Mouse (Mus musculus) heart, postnatal 25 days (tissue): ENCODE data around the gene Bmf. TPM values are rescaled to one million over a fixed set of nuclear protein-coding genes. Genes with fewer than 3 reads are reported as not detected.
A peak's percentile ranks its signal among the peaks of the same experiment; 100 is the strongest.

Source experiments
- DNase-seq: peaks from one replicate; pipeline ENCODE4 v3.0.0; 2022; ENCODE audit warnings: low spot score
- intact Hi-C: fragments of 180-260 bp; cut with DNase I; formaldehyde crosslinking; loops from one replicate; pipeline ENCODE4 v1.15.1; 2025
- total RNA-seq, 2 experiments: library from RNA; stranded (reverse); gene quantifications; 2 replicates each; pipeline ENCODE4 v1.2.3; 2021

The Bmf gene
- total RNA-seq, 2 experiments from 2014 or later = 7.3 to 11.5 TPM

GRCm38 (mm10) chr2:118523163-118523730 is 26.2 kb downstream of the Bmf start:
- intact Hi-C loops = no loop called here
- no peak for DNase-seq

DNA sequence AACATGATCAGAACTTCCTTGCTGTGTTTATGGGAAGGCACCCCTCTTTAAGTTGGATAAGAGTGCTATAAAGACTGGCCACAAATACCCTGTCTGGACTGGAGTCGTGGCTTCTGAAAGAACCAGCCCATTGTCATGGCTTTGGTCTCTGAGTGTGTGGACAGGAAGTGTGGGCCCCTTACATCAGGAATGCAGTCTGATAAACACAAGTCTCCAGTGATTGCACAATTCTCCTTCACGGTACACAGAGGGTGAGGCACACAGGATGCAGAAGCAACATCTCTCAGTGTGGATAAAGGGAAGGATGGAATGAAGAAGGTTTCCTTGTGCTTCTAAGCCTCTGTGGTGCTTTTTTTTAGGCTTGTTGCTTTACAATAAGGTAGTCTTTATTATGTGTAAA is 27.2 kb downstream of the Bmf start:
- intact Hi-C loops = no loop called here
- DNase-seq = no peak

DNA sequence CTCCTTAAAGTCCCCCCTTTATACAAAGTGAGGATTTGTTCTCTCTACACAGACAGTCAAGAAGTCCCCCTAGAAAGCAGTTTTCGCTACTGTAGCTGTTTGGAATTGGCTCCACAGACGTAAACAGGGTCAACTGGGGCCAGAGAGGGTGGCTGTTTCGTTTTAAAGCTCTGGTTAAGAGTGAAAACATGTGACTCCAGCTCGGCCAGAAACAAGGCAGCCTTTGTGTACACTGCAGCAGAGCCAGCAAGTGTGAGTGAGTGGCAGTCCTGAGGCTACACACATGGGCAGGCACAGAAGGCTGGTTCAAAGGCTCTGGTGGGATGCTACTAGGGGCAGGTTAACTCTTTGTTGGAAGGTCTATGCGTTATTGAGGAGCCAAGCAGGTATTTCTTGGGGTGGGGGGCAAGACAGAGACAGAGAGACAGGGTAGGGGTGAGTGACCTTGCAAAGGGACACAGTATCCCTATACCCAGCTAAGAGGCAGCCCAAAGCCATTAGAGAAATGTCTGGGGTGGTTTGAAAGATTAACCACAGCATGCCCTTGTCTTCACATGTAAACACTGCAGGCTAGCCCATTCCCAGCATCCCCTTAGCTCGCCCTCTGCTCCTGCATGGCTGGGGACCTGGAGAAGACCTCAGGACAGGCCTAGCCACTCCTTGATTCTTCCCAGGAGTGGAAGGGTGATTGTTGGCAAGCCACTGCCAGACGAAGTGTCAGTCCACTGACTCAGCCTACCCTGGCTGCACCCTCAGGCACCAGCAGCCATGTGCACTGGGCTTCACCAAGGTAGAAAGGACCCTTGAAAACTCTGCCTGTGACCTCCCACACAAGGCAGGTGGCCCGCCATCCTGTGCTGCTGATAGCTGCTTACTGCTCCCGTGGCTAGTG is 29.2 kb downstream of the Bmf start:
- intact Hi-C loops = no loop called here
- DNase-seq = peak; percentile 53

DNA sequence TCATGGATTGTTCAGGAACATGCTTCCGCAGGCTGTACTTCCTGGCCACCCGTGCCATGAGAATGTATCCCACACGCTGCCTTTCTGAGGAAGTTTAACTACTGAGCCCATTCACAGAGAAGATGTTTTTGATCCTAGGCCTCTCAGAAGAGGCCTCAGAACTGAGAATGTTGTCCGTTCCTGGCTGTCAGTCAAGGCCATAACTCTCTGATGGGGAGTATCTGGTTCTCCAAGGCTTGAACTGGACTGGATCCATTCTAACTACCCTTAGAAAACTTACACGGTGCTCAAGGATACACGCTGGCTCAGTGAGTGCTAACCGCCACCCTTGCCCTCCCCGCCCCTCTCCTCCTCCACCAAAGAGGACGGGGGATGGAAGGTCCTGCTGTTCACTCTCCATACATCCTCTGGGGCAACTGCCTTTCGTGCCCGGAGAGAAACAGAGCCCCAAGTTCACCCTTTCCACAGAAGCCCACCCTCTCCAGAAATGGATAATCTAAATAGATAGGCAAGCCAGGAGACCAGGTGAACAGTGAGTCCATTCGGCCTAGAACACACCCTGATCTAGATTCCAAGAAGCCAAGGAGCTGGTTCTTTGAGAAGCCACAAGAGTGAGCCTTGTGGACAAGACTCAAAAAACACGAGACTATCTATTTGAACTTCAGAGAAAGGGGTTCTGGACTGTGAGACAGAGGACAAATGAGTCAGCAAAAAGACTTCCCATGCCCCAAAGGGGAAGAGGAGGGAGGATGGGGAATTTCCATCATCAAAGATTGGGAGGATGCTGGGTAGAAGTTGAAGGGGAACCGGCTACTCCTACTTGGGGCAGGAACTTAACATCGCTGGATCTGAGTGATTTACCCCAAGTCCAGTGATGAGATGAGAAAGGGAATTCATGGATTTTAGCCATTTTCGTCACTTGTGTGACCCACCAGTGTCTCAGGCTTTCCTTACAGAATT is 36.8 kb downstream of the Bmf start:
- no peak for DNase-seq
- intact Hi-C loops = loop anchor here (5.0 kb wide), 1 partner anchor 35 kb away; the partner anchor contains the start of gene Bmf

DNA sequence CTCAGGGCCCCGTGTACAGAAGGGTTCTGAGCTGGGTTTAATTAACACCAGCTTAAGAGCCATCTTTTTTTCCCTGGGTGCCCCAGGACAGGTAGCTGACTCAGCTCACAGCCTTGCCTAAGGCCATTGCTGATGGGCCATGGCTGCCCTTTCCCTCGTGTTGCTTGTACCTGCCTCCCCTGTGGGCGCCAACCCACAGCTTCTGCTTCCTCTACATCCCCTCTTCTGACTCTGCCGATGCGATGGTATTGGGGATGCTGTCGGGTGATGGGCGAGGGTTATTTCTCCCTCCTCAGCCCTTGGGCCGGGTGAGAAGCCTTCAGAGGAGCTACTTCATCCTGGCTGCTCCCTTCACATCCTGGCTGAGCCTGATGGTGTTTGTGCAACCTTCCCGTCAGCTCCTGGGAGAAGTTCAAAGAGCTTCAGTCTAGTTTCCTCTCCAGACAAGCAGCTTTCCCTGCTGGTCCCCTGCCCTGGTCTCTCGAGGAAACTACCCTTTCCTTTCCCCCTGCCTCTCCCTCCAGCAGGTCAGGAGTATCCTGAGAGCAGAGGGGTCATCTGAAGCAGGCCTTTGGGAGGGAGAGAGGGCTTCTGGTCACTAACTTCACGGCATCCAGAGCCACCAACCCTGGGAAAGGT is 37.6 kb downstream of the Bmf start:
- intact Hi-C loops = loop anchor here (5.0 kb wide), 1 partner anchor 35 kb away; the partner anchor contains the start of gene Bmf
- no peak for DNase-seq

GRCm38 (mm10) chr2:118510447-118511310 is 38.8 kb downstream of the Bmf start:
- intact Hi-C loops = loop anchor here (5.0 kb wide), 1 partner anchor 37 kb away; the partner anchor contains the start of gene Bmf

DNA sequence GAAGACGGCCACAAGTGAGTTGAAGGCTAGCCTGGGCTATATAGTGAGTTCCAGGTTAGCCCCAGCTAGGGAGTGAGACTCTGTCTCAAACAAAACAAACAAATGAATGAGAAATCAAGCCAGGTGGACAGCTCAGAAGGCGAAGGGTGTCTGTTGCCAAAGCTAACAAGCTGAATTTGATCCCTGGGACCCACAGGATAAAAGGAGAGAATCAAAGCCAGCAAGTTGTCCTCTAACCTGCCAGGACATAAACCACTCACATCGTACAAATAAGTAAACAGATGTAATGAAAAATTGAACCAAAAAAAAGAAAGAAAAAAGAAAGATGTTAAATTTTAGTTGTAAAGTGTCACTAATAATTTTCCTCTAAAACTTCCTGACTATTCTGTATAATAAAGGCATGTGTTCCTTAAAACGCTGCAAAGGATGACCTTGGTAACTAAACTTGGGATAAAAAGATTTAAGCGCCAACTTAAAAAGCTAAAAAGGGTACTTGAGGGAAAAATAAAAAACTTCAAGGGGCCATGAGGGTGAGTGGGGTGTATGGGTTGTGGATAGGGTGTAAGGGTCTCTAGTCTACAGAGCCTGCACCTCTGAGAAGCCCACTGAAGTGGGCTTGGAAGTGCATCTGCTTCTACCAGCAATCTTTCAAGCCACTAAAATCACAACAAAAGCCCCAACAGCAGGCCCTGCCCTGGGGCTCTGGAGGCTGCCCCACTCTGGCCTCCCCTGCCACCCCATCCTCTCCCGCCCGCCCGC is 39.6 kb downstream of the Bmf start:
- DNase-seq = no peak
- intact Hi-C loops = loop anchor here (5.0 kb wide), 1 partner anchor 37 kb away; the partner anchor contains the start of gene Bmf

More at GRCm38 (mm10) chr2:118510447-118511310, 38.8 kb downstream of the Bmf start:
- peak; percentile 77 for DNase-seq

GRCm38 (mm10) chr2:118507126-118507525 is 42.4 kb downstream of the Bmf start:
- intact Hi-C loops = no loop called here
- DNase-seq = no peak

DNA sequence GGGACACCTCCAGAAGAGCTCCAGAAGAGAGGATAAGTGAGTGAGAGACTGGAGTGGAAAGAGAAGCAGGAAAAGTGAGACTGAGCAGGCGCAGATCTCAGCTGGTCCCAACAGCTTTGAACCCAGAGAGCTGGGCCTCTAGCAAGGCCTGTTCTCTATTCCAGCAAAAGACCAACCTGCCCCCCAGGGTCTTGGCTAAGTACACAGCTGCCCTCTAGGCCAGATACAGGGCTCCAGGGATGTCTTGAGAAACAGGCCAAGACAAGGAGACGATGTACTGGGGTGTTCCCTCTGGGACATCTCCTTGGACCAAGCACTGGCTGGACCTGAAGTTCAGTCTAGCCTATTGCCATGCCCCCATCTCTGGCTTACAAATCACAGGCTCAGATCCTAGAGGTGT is 49.3 kb downstream of the Bmf start:
- DNase-seq = no peak
- intact Hi-C loops = no loop called here

DNA sequence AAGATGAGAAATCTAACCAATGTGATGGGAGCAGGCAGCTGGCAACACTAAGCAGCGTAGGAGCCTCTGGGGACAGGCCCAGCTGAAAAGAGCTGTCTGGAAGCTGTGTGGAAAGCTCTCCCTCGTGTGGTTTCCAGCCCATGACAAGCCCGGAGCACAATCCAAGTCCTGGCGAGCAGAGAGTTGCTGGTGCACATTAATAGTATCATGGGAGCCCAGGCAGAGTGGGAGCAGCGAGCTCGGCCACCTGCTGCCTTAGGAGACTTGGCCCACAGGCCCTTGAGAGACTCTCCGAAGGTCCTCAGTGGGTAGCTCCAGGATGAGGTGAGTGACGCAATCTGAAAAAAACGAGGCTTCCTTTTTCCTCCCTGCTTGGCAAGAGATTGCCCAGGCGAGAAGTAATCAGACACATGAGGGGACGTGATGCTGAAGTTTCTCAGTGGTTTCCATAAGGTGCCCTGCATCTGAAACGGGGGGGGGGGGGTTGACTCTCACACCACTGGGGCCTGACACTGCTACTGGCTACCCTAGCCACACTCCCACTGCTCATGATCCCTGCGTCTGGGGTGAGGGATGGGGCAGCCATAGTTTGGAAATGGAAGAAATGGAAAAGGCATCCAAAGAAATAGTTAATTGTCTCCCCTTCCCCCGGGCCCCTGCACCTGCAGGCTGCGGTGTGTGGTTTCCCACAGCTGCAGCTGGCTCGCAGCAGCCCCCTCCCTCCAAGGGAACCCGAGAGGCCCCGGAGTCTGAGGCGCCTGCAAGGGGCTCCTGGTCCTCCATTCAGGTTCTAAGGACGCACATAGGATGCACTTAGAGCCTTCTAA is 50.1 kb downstream of the Bmf start:
- intact Hi-C loops = no loop called here
- DNase-seq = peak; percentile 47

DNA sequence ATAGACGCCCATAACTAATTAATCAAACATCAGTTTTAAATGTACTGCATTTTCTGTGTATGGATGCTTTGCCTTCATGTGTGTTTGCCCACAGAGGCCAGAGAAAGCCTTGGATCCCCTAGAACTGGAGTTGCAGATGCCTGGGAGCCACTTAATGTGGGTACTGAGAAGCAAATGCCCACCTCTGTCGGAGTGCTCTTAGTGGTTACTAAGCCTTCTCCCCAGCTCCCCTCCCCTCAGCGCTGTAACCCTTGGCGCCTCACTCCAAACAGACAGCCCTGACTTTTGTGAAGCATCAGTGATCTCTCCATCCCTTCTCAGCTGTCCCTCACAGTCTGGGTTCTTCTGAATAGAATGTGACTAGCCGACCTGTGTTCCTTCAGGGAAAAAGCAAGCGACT is 51.0 kb downstream of the Bmf start:
- intact Hi-C loops = no loop called here
- DNase-seq = no peak

- intact Hi-C loops = no loop called here
These were observed 51.6 kb downstream of the Bmf start for GRCm38 (mm10) chr2:118497890-118498289.

DNA sequence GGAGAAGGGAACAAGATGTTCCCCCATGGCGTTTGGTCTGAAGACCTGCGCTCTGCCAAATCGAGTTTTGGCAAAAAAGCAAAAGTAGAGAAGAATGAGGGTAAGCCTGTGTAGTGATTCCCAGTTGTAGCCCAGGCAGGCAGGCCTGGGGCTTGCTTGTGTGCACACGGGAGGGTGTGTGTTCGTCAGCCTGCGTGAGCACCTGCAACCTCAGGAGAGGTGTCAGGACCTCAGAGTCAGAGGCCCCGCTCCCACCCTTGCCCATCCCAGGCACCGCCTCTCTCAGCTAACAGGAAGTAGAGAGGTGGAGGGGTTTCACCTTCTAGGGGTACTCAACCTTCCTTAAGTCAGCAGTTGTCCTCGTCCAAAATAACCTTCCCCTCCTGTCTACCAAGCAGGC is 54.5 kb downstream of the Bmf start:
- intact Hi-C loops = no loop called here

More at GRCm38 (mm10) chr2:118497890-118498289, 51.6 kb downstream of the Bmf start:
- no peak for DNase-seq

DNA sequence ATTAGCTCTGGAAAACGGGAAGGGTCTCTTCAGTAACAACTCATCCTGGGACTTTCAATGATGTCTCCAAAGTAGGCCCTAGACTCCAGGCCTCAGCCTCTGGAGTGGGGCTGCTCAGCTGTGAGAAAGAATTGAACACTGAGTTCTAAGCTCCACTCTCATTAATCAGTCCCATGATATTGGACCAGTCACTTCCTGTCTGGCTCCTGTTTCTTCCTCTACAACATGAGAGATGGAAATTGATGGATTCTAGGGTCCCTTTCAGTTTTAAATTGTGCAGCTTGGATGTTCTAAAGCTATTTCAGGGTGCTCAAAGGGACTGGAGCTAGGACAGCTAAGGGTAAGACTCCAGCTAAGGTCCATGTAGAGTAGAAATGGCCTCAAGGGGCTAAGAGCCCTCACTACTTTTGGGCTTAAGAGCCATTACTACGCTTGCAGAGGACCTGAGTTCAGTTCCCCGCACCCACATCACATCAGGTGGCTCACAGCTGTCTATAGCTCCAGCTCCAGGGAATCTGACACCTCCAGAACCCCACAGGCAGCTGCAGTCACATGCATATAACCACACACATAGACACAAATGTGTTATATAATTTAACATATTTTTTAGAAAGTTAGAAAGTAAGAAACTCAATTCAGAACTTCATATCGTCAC is 57.6 kb downstream of the Bmf start:
- intact Hi-C loops = no loop called here
- no peak for DNase-seq

More for the DNA sequence above, 54.5 kb downstream of the Bmf start:
- no peak for DNase-seq

GRCm38 (mm10) chr2:118491281-118491731 is 58.2 kb downstream of the Bmf start:
- no peak for DNase-seq
- intact Hi-C loops = no loop called here
